Mouse (Mus musculus) thymus, postnatal 36 days (tissue): ENCODE measurements at regions not wholly inside any gene's neighbourhood (a gene's known extent, or its start where the extent isn't known, plus 50 kb on each side); places are given as distances from the start of the nearest gene placed in this dataset.

ENCODE experiments used
- DNase-seq, 2 experiments: peaks; one replicate each; pipeline ENCODE4 v3.0.0; 2022; ENCODE audit warnings: mixed read lengths in 2 of 2

- DNase-seq: peak; percentile 14 to 20
Measured at GRCm38 (mm10) chr15:86566111-86566510, 351.9 kb downstream of the Tbc1d22a start.

- no peak for DNase-seq
Measured at GRCm38 (mm10) chr15:86574311-86574710, 360.1 kb downstream of the Tbc1d22a start.

GRCm38 (mm10) chr15:86576666-86577065, 362.4 kb downstream of the Tbc1d22a start:
- no peak for DNase-seq

- DNase-seq: no peak
Measured at GRCm38 (mm10) chr15:86578689-86579088, 364.4 kb downstream of the Tbc1d22a start.

- no peak for DNase-seq
Measured at GRCm38 (mm10) chr15:86582240-86583090, 368.2 kb downstream of the Tbc1d22a start.

GRCm38 (mm10) chr15:86585716-86586115, 371.5 kb downstream of the Tbc1d22a start:
- peak in 1 of 2 experiments; percentile 12 for DNase-seq

- no peak for DNase-seq
Measured at GRCm38 (mm10) chr15:86587209-86587608, 372.9 kb downstream of the Tbc1d22a start.

GRCm38 (mm10) chr15:86590033-86590432, 375.8 kb downstream of the Tbc1d22a start:
- DNase-seq: no peak

GRCm38 (mm10) chr15:86590896-86591295, 376.6 kb downstream of the Tbc1d22a start:
- DNase-seq: no peak

- DNase-seq: peak; percentile 3 to 17
Measured at GRCm38 (mm10) chr15:86593404-86593803, 379.1 kb downstream of the Tbc1d22a start.

- no peak for DNase-seq
Measured at GRCm38 (mm10) chr15:86606411-86606810, 392.2 kb downstream of the Tbc1d22a start.

- no peak for DNase-seq
Measured at GRCm38 (mm10) chr15:86609692-86610091, 395.4 kb downstream of the Tbc1d22a start.

- no peak for DNase-seq
Measured at GRCm38 (mm10) chr15:86631376-86631775, 417.1 kb downstream of the Tbc1d22a start.

GRCm38 (mm10) chr15:86645244-86645643, 431.0 kb downstream of the Tbc1d22a start:
- no peak for DNase-seq

- DNase-seq: no peak
Measured at GRCm38 (mm10) chr15:86648131-86648530, 433.9 kb downstream of the Tbc1d22a start.

- no peak for DNase-seq
Measured at GRCm38 (mm10) chr15:86673096-86673520, 458.8 kb downstream of the Tbc1d22a start.

GRCm38 (mm10) chr15:86677016-86677415, 462.8 kb downstream of the Tbc1d22a start:
- DNase-seq: no peak

- DNase-seq: no peak
Measured at GRCm38 (mm10) chr15:86683081-86683480, 468.8 kb downstream of the Tbc1d22a start.

- no peak for DNase-seq
Measured at GRCm38 (mm10) chr15:86689694-86690093, 475.4 kb downstream of the Tbc1d22a start.

GRCm38 (mm10) chr15:86696806-86697205, 482.5 kb downstream of the Tbc1d22a start:
- no peak for DNase-seq

GRCm38 (mm10) chr15:86710429-86710828, 496.2 kb downstream of the Tbc1d22a start:
- no peak for DNase-seq

GRCm38 (mm10) chr15:86718376-86718775, 504.1 kb downstream of the Tbc1d22a start:
- no peak for DNase-seq

GRCm38 (mm10) chr15:86719088-86719487, 504.8 kb downstream of the Tbc1d22a start:
- DNase-seq: no peak

GRCm38 (mm10) chr15:86721131-86721530, 506.9 kb downstream of the Tbc1d22a start:
- no peak for DNase-seq

- DNase-seq: no peak
Measured at GRCm38 (mm10) chr15:86737945-86738344, 523.7 kb downstream of the Tbc1d22a start.
